Mouse (Mus musculus) limb, embryonic 14.5 days (tissue): ENCODE data around the gene Tmem204. TPM values are rescaled to one million over a fixed set of nuclear protein-coding genes. Genes with fewer than 3 reads are reported as not detected.

Experiments used
- ATAC-seq: fragments of 200-750 bp; cut with Nextera tagmentation; 2 replicates; pipeline ENCODE4 v1.8.0; 2017; ENCODE audit warnings: low read depth, moderate number of reproducible peaks, moderate TSS enrichment; ENCODE audit not compliant: low FRiP score
- DNase-seq: peaks from one replicate; pipeline ENCODE4 v3.0.0-alpha.2; 2015; ENCODE audit warnings: low spot score
- H3K27ac ChIP-seq: fragments of 300-500 bp; sonication (generic); replicated peaks from 2 replicates; pipeline ENCODE4 v1.5.1; 2014; ENCODE audit warnings: low read depth, mild to moderate bottlenecking, low read length, moderate library complexity, mixed read lengths
- H3K27me3 ChIP-seq: fragments of 300-500 bp; sonication (generic); 2 replicates; pipeline ENCODE4 v1.6.1; 2014; ENCODE audit warnings: low read length, mixed read lengths; ENCODE audit not compliant: control insufficient read depth, insufficient read depth
- H3K36me3 ChIP-seq: fragments of 300-500 bp; sonication (generic); 2 replicates; pipeline ENCODE4 v1.6.1; 2014; ENCODE audit warnings: mild to moderate bottlenecking, low read length, moderate library complexity, mixed read lengths; ENCODE audit not compliant: control insufficient read depth, insufficient read depth
- H3K4me1 ChIP-seq: fragments of 300-500 bp; sonication (generic); 2 replicates; pipeline ENCODE4 v1.6.1; 2014; ENCODE audit warnings: antibody characterized with exemption, low read length, mixed read lengths; ENCODE audit not compliant: control insufficient read depth, insufficient read depth
- H3K4me2 ChIP-seq: fragments of 300-500 bp; sonication (generic); replicated peaks from 2 replicates; pipeline ENCODE4 v1.6.1; 2014; ENCODE audit warnings: low read depth, mild to moderate bottlenecking, low read length, moderate library complexity; ENCODE audit not compliant: severe bottlenecking
- H3K4me3 ChIP-seq: fragments of 300-500 bp; sonication (generic); replicated peaks from 2 replicates; pipeline ENCODE4 v1.5.1; 2014; ENCODE audit warnings: low read length
- H3K9ac ChIP-seq: fragments of 300-500 bp; sonication (generic); 2 replicates; pipeline ENCODE4 v1.6.1; 2014; ENCODE audit warnings: mild to moderate bottlenecking, low read depth, low read length, moderate library complexity; ENCODE audit not compliant: severe bottlenecking
- H3K9me3 ChIP-seq: fragments of 300-500 bp; sonication (generic); 2 replicates; pipeline ENCODE4 v1.6.1; 2016; ENCODE audit warnings: low read length; ENCODE audit not compliant: control insufficient read depth
- POLR2A ChIP-seq: fragments of 200-500 bp; IDR thresholded peaks from 2 replicates; pipeline ENCODE4 v1.8.0; 2012; ENCODE audit warnings: inconsistent platforms, mild to moderate bottlenecking, moderate library complexity, borderline replicate concordance; ENCODE audit not compliant: insufficient read depth, insufficient read length; ENCODE audit errors: extremely low read depth
- WGBS: fragments of 180-500 bp; shearing (Covaris S2); extraction: QIAGEN DNeasy Blood & Tissue Kit; methylation state at CpG from one replicate; pipeline ENCODE4 v1.1.7; 2014; 5-methylcytosine and 5-hydroxymethylcytosine counted together
- polyA plus RNA-seq, 2 experiments: library from polyadenylated mRNA; depleted of rRNA in 1 of 2; stranded (reverse) in 1 of 2; unstranded in 1 of 2; fragments of >200 nt; fragmentation: Nextera tagmentation in 1 of 2; extraction: Ambion mirVana in 1 of 2; gene quantifications; 2 replicates each; pipeline versions ENCODE4 v1.2.1 to v1.2.3; 2012 to 2014

Gene Tmem204
- polyA plus RNA-seq, 2 experiments, result 12.1 to 17.3 TPM

GRCm38 (mm10) chr17:25112423-25112810, 29.0 kb upstream of the Tmem204 start:
- H3K9me3 ChIP-seq, result no peaks in the 10 kb centered on the region
- no peak overlapping the region for H3K27ac ChIP-seq
- 79% methylated on average over 3 of the region's 3 CpGs for WGBS
- H3K4me3 ChIP-seq, result no peak overlapping the region
- no peaks in the 10 kb centered on the region for H3K27me3 ChIP-seq
- ATAC-seq (no peak), DNase-seq (no peak)
- peaks cover 9% of the 10 kb centered on the region for H3K4me1 ChIP-seq
- H3K36me3 ChIP-seq, result peaks cover 36% of the 10 kb centered on the region
- H3K9ac ChIP-seq, result no peak overlapping the region
- H3K4me2 ChIP-seq, result no peak overlapping the region
- no peak for TF ChIP-seq POLR2A

GRCm38 (mm10) chr17:25111739-25112422, 28.5 kb upstream of the Tmem204 start:
- peaks cover 9% of the 10 kb centered on the region for H3K4me1 ChIP-seq
- no peak overlapping the region for H3K27ac ChIP-seq
- no peaks in the 10 kb centered on the region for H3K9me3 ChIP-seq
- H3K4me2 ChIP-seq, result no peak overlapping the region
- no peak for TF ChIP-seq POLR2A
- DNase-seq (no peak), ATAC-seq (no peak)
- peaks cover 41% of the 10 kb centered on the region for H3K36me3 ChIP-seq
- 81% methylated on average over 8 of the region's 8 CpGs for WGBS
- H3K4me3 ChIP-seq, result no peak overlapping the region
- no peak overlapping the region for H3K9ac ChIP-seq
- H3K27me3 ChIP-seq, result no peaks in the 10 kb centered on the region

- peaks cover 8% of the 10 kb centered on the region for H3K4me1 ChIP-seq
- 92% methylated on average over 5 of the region's 5 CpGs for WGBS
- H3K9ac ChIP-seq, result no peak overlapping the region
- DNase-seq, result no peak
- H3K36me3 ChIP-seq, result peaks cover 48% of the 10 kb centered on the region
- TF ChIP-seq POLR2A, result no peak
- no peak for ATAC-seq
- no peaks in the 10 kb centered on the region for H3K27me3 ChIP-seq
- H3K9me3 ChIP-seq, result no peaks in the 10 kb centered on the region
- no peak overlapping the region for H3K27ac ChIP-seq
- H3K4me2 ChIP-seq, result no peak overlapping the region
- no peak overlapping the region for H3K4me3 ChIP-seq
Measured at GRCm38 (mm10) chr17:25111220-25111619, 27.8 kb upstream of the Tmem204 start.

- 89% methylated on average over 6 of the region's 6 CpGs for WGBS
- Histone ChIP-seq H3K9ac (no peak overlapping the region), H3K36me3 (peaks cover 54% of the 10 kb centered on the region), H3K4me1 (peaks cover 6% of the 10 kb centered on the region), H3K27me3 (no peaks in the 10 kb centered on the region), H3K27ac (no peak overlapping the region), H3K9me3 (no peaks in the 10 kb centered on the region), H3K4me2 (no peak overlapping the region), H3K4me3 (no peak overlapping the region)
- DNase-seq, result no peak
- no peak for TF ChIP-seq POLR2A
- ATAC-seq, result no peak
Measured at GRCm38 (mm10) chr17:25110590-25110989, 27.2 kb upstream of the Tmem204 start.

GRCm38 (mm10) chr17:25109578-25109977, 26.2 kb upstream of the Tmem204 start:
- no peak for DNase-seq
- no peak for TF ChIP-seq POLR2A
- H3K4me1 ChIP-seq, result peaks cover under 1% of the 10 kb centered on the region
- no peak overlapping the region for H3K9ac ChIP-seq
- H3K9me3 ChIP-seq, result no peaks in the 10 kb centered on the region
- H3K27me3 ChIP-seq, result no peaks in the 10 kb centered on the region
- no peak for ATAC-seq
- no peak overlapping the region for H3K4me3 ChIP-seq
- WGBS, result 83% methylated on average over 2 of the region's 2 CpGs
- H3K36me3 ChIP-seq, result peaks cover 64% of the 10 kb centered on the region
- H3K4me2 ChIP-seq, result no peak overlapping the region
- H3K27ac ChIP-seq, result no peak overlapping the region
